Mouse (Mus musculus): ENCODE results near the gene Jph3.

DNA sequence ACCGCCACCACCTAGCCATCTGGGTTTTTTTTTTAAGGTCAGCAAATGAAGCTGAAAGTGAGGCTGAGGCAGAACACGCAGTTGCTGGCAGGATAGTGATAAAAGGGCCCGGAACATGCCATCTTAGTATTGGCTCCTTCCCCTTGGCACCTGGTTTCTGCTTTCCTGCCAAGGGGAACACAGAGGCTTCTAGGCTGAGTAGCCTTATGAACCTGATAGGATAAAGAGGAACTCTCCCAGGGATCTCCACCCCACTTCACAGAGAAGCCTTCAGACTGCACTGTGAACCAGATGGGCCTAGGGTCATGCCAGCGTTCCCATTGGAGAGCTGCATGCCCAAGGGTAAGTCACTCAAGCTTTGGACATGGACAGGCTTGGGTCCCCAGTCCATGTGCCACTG is 48.5 kb upstream of the Jph3 start:
- TF ChIP-seq CTCF (IDR thresholded peaks at IDR 0.05; ENCODE audit: borderline replicate concordance, extremely low read depth, insufficient read depth, insufficient read length), result no peak
- no peak for TF ChIP-seq POLR2A (IDR thresholded peaks at IDR 0.05; ENCODE audit: borderline replicate concordance, extremely low read depth, insufficient read depth, insufficient read length, poor library complexity, severe bottlenecking)

All from brain, embryonic 14.5 days (tissue).